Mouse (Mus musculus) right cerebral cortex, postnatal 14 days (tissue): Measurements from ENCODE around the gene Gucd1.
"Not testable (repeated sequence)": the region's sequence is repeated elsewhere in the genome, so short reads cannot be mapped to it uniquely, and the experiment has no call there.

ENCODE experiments used
- DNase-seq: peaks from one replicate; pipeline ENCODE4 v3.0.0; 2022

Gucd1 gene

DNA sequence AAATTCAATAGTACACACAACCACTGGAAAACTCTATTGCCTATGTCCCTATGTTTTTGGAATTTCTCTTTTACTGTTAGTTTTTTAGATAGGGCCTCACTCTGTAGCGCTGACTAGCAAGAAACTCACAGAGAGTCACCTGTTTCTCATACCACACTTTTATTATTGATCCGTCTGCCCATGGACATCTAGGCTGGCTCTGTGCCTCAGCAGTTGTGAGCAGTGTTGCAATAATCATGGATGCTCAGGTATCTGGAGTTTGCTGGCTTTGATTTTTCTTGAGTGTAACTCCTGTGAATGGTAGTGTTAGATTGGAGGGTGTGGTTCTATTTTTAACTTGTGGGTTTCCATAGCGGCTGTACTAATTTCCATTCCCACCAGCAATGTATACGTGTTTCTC is 162.4 kb downstream of the Gucd1 start:
- no peak for DNase-seq

DNA sequence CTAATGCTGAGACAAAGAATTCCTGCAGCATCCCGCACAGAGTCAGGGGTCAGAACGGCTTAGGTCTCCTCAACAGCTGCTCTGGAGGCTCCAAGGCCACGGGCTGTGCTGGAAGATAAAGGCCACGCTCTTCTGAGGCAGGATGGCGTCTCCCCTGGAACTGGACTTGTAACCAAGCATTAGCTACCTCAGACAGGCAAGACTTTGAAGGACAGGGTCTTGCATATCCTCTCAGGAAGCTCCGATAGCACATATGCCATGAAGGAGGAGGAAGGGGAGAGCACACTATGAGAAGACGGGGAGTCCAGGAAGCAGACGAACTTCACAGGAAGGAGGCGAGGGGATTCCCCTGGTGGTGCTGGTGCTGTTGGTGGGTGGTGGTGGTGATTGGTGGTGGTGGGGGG is 163.9 kb downstream of the Gucd1 start:
- not testable (repeated sequence) for DNase-seq

DNA sequence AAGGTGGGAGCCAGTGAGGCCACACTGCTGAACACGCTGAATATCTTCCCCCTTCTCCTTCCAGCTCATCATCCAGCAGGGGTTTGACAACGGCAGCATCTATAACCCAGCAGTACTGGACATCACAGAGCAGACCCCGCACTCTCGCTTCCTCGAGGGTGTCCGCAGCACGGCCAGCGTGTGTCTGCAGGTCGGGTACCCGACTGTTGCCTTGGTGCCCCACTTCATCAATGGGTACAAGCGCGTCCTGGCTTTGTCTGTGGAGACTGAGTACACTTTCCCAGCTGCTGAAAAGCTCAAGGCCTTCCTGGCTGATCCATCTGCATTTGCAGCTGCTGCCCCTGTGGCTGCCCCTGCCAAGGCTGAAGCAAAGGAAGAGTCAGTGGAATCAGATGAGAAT is 165.2 kb downstream of the Gucd1 start:
- DNase-seq = no peak

DNA sequence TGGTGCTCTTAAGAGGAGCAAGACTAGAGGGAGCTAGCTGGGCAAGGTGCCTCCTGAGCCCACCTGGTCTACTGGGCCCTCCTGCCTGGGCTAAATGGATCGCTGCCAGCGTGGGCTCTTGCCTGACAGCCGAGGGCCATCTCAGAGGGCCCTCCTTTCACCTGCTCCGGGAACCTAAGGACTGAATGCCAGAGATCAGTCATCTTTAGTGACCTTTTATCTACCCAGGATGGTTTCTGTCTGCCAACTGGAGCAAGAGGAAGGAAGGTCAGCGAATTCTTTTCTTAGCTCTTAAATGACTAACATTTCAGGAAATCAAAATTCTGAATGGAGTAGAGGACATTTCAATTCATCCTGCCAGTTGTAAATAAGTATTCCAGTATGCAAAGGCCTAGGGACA is 167.2 kb downstream of the Gucd1 start:
- DNase-seq = no peak

DNA sequence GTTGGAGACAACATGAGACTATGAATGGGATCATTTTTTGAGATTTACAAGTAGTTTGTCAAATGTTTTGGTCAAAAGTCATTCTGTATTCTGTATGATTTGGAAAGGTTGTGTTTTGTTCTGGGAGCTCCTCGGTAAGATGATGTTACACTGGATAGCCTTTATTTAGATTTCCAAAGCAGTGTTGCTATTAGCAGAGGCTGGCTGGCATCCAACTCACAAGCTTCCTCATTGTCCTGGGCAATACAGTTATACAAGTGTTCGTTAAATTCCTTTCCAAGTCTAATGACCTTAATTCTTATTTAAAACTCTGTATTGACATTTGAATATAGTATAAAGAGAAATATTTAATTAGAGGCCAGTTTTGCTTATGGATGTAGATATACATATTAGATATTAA is 172.5 kb downstream of the Gucd1 start:
- DNase-seq = no peak

DNA sequence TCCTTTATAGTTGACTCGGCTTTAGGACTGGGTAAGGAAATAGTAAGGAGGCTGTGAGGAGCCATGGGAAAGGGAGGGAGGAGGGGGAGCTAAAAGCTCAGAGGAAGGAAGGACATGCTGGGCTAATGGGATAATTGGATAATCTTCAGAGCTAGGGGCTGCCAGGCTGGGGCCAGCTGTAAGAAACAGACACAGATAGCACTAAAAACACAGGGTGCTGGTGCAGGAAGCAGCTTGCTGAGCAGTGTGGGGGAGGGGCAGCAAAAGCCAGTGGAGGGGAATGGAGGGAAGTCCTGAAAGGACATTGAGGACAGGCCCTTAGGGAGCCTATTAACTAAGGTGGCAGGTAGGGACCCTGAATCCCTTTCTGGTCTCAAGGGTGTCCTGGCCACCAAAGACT is 173.2 kb downstream of the Gucd1 start:
- not testable (repeated sequence) for DNase-seq

DNA sequence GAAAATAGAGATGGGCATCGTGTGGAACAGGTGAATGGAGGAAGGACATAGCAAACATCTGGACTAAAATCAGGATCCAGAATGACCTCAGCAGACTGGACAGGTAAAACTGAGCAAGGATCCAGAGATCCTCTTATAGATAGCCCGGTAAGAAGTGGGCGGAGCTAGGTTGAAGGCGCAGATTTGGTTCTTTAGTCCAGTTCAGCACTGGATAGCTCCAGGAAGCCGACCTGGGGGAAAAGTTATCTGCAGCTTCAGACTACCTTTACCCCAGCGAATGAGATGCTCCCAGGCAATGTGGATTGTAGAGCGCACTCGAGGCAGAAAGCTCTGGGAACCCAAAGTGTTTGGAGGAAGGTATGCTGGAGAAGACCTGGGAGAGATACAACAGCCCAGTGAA is 175.8 kb downstream of the Gucd1 start:
- no peak for DNase-seq

DNA sequence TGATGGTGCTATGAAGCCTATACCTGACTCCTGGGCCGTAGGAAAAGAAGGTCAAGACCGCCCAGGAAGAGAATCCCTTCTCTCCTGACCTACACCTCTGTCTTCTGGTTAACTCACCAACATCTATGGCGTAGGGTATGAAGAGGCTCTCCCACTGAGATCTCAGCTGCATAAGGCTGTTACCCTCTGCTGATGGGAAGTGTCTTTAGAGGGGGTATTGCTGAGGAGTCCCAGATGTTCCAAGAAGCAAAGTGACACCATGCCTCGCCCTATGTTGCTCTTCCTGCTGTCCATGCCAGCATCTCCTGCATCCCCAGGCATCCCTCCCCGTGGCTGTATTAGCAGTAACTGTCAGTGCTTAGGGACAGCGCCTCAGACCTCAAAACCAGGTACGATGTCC is 178.4 kb downstream of the Gucd1 start:
- no peak for DNase-seq

DNA sequence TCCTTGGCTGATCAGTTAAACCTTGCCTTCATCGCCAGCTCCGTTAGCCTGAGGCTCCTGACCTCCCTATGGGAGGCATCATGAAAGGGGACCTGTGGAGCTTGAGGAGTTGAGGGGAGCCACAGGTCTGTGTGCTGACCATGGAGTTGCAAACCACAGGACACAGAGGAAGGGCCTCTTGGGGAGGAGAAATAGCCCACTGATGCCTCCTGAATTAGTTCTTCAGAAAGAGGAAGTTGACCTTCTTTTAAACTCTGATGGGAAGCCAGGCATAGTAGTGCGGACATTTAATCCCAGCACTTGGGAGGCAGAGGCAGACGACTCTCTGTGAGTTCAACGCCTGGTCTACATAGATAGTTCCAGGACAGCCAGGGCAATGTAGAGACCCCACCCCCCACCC is 178.9 kb downstream of the Gucd1 start:
- no peak for DNase-seq

DNA sequence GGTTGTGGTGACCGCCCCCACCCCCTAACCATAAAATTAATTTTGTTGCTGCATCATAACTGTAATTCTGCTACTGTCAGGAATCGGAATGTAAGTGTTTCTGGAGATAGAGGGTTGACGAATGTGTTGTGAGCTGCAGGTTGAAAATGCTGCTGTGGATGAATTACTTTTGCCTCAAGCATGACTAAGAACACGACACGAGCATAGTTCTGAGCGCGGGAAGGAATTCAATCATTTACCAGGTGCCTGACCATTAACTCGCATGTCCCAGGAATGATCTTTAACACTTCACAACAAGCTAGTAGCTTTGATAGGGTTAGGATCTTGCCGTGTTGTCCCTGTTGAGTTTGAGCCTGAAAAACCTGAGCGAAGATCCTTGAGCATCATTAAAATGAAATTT is 180.5 kb downstream of the Gucd1 start:
- no peak for DNase-seq

DNA sequence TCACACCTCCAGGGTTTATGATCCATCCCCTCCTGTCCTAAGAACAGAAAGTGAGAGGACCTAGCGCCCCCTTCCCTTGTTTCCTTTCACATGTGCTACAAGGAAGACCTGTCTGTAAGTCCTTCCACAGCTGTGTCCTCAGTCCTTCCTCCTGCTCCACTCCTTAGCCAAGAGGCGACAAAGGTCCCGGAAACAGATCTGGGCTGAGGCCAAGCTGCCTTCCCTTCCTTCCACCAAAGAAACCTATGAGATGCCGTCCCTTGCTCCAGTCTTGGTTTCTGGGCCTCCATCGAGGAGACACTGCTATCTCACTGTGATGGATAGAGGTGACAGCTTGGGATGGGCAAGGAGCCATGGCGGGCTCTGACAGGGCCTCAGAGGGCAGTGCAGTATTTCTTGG is 182.7 kb downstream of the Gucd1 start:
- no peak for DNase-seq

DNA sequence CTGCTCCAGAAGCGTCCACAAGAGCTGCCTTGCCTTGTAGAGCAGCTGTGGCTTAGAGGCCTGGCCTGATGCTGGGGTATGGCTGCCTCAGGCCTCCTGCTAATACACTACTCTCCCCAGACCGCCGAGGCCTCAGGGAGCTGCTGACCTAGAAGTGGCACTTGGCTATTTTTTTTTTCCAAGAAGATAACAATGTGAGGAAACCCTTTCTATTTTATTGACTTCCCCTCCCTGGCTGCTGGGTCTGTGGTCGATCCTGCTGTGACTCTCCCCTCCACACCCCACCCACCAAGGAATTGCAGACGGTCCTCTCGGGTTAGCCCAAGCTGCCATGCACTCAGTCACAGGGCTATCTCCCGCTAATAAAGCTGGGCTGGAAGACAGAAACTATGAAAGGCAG is 183.6 kb downstream of the Gucd1 start:
- no peak for DNase-seq

DNA sequence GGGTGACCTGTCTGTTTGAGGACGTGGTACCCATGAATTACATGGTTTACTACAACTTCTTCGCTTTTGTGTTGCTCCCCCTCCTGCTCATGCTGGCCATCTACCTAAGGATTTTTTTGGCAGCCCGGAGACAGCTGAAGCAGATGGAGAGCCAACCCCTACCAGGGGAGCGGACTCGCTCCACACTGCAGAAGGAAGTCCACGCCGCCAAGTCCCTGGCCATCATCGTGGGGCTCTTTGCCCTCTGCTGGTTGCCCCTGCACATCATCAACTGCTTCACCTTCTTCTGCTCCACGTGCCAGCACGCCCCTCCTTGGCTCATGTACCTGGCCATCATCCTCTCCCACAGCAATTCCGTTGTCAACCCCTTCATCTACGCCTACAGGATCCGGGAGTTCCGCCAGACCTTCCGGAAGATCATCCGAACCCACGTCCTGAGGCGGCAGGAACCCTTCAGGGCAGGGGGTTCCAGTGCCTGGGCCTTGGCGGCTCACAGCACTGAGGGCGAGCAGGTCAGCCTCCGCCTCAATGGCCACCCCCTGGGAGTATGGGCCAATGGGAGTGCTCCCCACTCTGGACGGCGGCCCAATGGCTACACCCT is 184.5 kb downstream of the Gucd1 start:
- DNase-seq = no peak

DNA sequence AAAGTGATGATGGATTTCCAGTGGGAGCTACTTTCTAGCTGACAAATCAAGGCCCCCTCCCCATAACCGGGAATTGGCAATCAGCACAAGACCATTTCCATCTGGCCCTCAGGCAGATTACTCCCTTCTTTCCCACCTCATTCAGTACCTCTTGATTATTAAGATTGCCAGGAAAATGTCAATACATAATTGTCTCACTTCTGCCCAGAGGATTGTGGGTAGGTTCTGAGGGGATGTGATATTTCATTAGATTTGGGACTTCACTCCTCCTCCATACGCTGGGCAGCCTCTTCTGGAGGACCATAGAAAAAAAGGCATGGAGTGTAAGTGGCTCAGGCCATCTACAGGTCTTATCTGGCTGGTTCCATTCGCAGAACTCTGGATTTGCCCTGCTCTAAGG is 185.5 kb downstream of the Gucd1 start:
- DNase-seq = no peak

DNA sequence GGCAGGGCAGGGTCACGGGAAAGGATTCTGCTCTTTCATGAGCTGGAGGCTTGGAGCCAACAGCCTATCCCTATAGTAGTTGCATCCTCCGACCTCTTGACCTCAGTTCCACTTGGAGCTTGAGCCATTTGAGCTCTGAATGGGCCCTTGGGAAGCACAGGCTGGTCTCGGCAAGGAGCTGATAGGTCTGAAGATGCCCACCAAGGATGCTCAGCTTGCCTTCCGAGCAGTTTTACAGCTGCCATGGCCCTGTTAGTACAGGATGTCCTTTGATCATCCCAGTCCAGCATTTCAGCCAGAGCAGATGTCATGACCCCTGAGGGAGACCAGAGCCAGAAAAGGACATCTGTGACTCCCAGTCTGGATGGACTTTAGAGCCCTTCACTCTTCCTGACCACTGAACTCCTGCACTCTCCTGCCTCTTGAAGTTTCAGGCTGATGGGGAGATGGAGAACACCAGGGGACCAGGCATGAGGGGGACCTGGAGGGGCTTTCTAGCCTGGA is 189.5 kb downstream of the Gucd1 start:
- DNase-seq = no peak

DNA sequence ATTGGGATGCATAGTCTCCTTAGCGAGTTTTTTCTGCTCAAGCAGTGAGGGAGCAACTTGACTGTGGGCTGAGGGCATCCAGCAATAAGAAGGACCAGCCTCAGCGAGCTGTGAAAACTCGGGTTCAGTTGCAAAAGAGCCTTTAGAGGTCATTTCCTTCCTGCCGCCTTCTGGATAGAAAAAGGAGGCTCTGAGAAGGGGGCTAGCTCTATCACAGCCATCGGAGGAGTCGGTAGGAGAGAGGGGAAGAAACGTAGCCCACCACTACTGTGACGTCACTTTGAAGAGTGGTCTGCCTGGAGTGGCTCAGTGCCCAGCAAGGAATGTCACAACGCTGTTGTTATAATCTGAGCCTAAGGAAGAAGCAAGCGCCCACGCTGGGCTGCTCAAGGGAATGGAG is 190.7 kb downstream of the Gucd1 start:
- no peak for DNase-seq

DNA sequence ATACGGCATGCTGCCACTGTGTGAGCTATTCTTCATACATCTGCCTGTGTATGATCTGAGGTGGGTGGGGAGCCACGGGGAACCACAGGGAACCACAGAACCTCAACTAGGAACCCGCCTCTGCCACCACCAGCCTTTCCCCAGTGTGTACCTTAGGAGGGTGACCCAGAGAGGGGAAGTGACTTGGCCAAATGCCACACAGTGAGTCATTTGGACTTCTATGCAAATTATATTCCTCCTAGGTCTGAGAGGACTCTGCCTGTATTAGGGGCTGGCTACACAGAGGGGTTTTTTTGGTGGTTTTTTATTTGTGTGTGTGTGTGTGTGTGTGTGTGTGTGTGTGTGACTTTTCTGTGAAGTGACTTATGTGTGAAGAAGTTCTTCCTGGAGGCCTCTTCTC is 191.2 kb downstream of the Gucd1 start:
- no peak for DNase-seq

DNA sequence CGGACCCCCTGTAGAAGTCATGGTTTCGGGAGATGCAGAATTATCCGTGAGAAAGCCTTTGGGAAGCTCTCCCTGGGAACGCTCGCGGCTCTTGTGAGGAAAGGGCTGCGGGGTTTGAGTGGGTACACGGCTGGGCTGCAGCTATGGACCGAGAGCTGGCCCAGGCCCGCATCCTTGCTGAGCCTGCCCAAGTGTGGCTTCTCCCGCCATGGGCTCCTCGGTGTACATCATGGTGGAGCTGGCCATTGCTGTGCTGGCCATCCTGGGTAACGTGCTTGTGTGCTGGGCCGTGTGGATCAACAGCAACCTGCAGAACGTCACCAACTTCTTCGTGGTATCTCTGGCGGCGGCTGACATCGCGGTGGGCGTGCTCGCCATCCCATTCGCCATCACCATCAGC is 192.0 kb downstream of the Gucd1 start:
- no peak for DNase-seq

DNA sequence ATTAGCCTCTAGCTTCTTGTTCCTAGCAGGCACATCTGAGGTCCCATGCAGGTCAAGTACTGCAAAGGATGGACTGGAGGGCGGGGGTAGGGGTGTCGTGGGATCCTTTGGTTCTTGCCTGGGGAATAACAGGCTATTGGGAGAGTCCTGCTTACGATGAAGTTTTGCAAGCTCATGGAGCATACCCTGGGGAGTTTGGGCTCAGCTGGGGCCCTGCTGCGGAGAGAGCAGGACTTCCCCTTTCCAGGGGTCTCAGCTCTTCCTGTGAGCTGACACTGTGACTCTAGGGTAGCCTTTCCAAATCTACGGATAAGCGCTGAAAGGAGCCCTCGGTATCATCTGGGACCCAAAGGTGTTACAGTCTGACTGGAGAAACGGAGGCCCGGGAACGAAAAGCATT is 193.4 kb downstream of the Gucd1 start:
- DNase-seq = no peak

DNA sequence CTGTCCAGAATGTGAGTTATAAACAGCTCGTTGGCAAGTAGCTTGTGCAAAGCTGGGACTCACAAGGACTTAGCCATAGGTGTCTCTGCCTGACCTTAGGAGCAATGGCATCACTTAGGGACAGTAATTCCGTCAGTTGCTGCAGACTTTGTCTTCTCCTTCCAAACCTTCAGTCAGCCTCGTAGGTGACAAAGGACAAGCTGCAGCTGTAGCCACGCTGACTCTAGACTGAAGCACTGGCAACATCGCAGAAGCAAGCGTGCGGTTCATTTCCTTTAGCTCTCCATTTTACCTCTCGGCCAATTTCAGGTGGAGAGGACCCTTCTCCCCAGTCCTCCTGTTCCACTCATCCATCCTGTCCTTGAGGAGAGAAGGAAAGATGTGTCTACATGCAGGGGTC is 193.8 kb downstream of the Gucd1 start:
- DNase-seq = no peak

DNA sequence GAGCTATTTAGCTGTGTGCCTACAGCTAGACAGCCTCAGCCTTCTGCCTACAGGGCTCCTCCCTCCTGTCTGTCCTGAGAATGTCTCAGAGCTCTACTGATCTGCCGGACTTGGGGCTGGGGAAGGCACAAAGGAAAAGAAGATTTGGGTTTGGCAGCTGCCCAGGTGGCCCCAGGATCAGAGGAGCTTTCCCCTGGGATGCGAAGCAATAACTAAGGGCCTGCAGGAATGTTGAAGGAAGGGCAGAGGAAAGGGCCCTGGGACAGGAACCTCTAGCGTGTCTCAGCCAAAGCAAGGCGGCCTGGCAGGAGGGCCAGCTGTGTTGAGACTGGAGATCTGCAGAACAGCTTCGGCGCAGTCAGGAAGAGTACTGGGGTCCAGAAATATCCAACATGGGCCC is 194.8 kb downstream of the Gucd1 start:
- no peak for DNase-seq

DNA sequence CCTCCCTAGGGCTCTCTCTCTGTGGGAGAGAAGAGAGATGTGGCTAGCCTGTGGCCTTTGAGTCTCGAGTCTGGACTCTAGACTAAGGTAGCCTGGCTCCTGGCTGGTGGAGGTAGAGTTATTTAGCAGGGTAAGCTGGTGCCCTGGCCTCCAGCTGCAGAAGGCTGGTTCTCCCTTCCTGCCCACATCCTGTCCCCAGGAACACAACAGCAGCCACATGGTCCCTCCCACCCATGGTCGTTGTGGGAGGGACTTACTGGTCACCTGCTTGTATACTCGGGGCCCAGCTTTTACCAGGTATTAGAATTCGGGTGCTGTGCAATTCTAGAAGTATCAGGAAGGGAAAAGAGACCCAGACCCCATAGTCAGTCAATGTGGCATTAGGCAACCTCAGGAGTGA is 197.5 kb downstream of the Gucd1 start:
- no peak for DNase-seq

DNA sequence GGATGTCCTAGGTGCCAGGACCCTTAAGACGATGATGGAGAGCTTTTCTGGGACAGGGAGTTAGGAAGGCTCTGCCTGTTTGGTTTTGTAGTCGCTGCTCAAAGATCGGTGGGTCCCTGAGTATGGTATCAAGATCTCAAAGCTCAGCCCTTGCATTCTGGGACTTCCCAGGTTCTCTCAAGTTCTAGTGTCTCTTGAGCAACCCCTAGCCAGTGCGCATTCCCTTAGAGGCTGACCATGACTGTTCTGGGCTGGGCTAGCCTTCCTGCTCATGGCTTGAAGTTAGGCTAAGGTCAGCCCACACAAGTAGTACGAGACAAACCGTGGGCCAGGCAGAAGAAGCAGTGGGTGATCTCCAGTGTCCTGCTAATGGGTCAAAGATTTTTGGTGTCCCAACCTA is 199.6 kb downstream of the Gucd1 start:
- no peak for DNase-seq

DNA sequence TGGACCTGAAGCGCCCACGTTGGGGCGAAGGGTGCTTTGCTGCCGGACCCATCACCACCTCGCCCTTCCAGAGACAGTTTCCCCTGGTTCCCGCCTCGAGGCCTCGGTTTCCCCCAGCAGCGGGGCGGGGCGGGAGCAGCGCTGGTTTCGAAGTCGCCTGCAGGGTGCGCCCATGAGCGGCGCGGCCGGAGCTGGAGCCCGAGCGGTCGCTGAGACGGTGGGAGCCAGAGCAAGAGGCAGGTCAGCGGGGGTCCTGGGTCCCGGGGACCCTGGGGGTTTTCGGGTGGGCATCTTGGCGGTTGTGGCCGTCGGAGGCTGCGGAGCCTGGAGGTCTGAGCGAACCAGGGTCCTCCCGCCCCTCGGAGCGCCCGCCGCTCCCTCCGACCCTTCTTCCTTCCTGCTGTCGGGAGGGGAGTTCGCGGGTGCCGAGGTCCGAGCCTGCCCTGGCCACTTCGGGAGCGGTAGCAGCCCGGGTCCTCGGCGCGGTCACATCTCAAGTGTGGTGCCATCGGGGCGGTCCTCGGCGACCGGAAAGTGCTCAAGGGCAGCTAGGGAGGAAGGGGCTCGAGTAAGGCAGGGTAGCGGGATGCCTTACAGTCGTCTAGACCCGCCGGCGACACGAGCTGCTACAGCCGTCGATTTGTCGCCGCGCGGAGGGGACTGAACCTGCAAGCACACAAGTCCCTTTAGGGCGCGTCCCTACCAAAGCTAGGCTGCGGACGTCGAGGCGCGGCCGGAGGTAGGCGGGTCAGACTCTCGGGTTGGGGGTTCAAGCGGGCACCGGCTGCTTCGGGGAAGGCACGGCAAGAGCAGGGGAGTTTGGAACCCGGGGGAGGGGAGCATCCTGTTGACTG is 200.6 kb downstream of the Gucd1 start:
- DNase-seq = peak; percentile 63

DNA sequence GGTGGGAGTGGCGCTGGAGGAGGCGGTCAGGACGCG is 201.1 kb downstream of the Gucd1 start, which contains the start of gene Adora2a:
TSS of gene Adora2a (plus strand) at position 6 of the 36 bp plus-strand sequence.
- DNase-seq = no peak
